In genomic region chr16:58454617-58455016, GRCm38 (mm10) we compare ENCODE assay signal across 8 mouse cellular contexts. TPM values are rescaled to one million over a fixed set of nuclear protein-coding genes. Genes with fewer than 3 reads are reported as not detected.
DNase-seq lines count a peak whose midpoint lies in the region; ATAC-seq and TF ChIP-seq lines count a peak whose summit lies in the region.

No protein-coding gene starts in this region.

- H3K4me3 ChIP-seq in heart, embryonic 10.5 days: no peak overlapping the region
- no peak overlapping the region for H3K4me3 ChIP-seq in lung, embryonic 16.5 days (ENCODE audit: low read length)
- H3K4me3 ChIP-seq in small intestine, adult 2 months (ENCODE audit: low read depth, low read length): no peak overlapping the region

- no peak for TF ChIP-seq POLR2A in small intestine, adult 2 months (IDR thresholded peaks at IDR 0.05; ENCODE audit: low read depth, low read length)

- H3K9me3 ChIP-seq in heart, embryonic 10.5 days: no peaks in the 10 kb centered on the region
- no peaks in the 10 kb centered on the region for H3K9me3 ChIP-seq in lung, embryonic 16.5 days (ENCODE audit: control insufficient read depth, low read length)

- H3K27me3 ChIP-seq in heart, embryonic 10.5 days (ENCODE audit: insufficient read depth, poor library complexity, severe bottlenecking): no peaks in the 10 kb centered on the region
- H3K27me3 ChIP-seq in lung, embryonic 16.5 days (ENCODE audit: control insufficient read depth, insufficient read depth, low read depth, low read length): no peaks in the 10 kb centered on the region
- no peaks in the 10 kb centered on the region; the same call in 1 of the 2 replicates for H3K27me3 ChIP-seq in small intestine, adult 2 months (ENCODE audit: control insufficient read depth, insufficient read depth, low read length)

- H3K36me3 ChIP-seq in heart, embryonic 10.5 days: peaks cover 44% of the 10 kb centered on the region
- H3K36me3 ChIP-seq in lung, embryonic 16.5 days (ENCODE audit: control insufficient read depth, insufficient read depth, low read length): peaks cover 14% of the 10 kb centered on the region
- H3K36me3 ChIP-seq in small intestine, adult 2 months (ENCODE audit: control insufficient read depth, insufficient read depth, low read length): no peaks in the 10 kb centered on the region

- no peak overlapping the region for H3K4me2 ChIP-seq in lung, embryonic 16.5 days (ENCODE audit: low read depth, low read length)

- peaks cover 22% of the 10 kb centered on the region for H3K4me1 ChIP-seq in heart, embryonic 10.5 days
- no peaks in the 10 kb centered on the region for H3K4me1 ChIP-seq in lung, embryonic 16.5 days (replicated peaks; ENCODE audit: control insufficient read depth, insufficient read depth, low read length)
- no peaks in the 10 kb centered on the region for H3K4me1 ChIP-seq in small intestine, adult 2 months (ENCODE audit: control insufficient read depth, insufficient read depth, insufficient read length, low read length)

- peak; percentile 93 for DNase-seq in heart, adult 11 months
- no peak for DNase-seq in heart, postnatal 25 days (ENCODE audit: low spot score)
- peak; percentile 76 for DNase-seq in embryo, embryonic 10 days (ENCODE audit: low spot score)
- DNase-seq in heart, embryonic 10.5 days (ENCODE audit: low spot score): peak; percentile 81
- DNase-seq in kidney, postnatal 10 days: peak; percentile 75

- 71% methylated on average over 8 of the region's 8 CpGs for WGBS in heart, embryonic 10.5 days
- WGBS in lung, embryonic 16.5 days: 50% methylated on average over 8 of the region's 8 CpGs
- 47% methylated on average over 8 of the region's 8 CpGs for WGBS in small intestine, adult 2 months

- peak overlapping the region; percentile 76 for H3K27ac ChIP-seq in heart, embryonic 10.5 days
- no peak overlapping the region for H3K27ac ChIP-seq in lung, embryonic 16.5 days (ENCODE audit: low read length)
- H3K27ac ChIP-seq in small intestine, adult 2 months (ENCODE audit: insufficient read depth, low read depth, low read length): no peak overlapping the region

- no peak overlapping the region for H3K9ac ChIP-seq in lung, embryonic 16.5 days (ENCODE audit: low read length)

- intact Hi-C loops in heart, postnatal 25 days (cut with DNase I): loop anchor here (2.0 to 5.0 kb wide), 4 partner anchors 42 to 298 kb away; no protein-coding TSS in a partner anchor

- peak; percentile 99 for TF ChIP-seq CTCF in small intestine, adult 2 months (IDR thresholded peaks at IDR 0.05; ENCODE audit: extremely low read depth, insufficient read length, insufficient replicate concordance, low read depth, low read length)

- peak; percentile 93 for ATAC-seq in activated CD4-positive, CD25-positive, alpha-beta regulatory T cell, adult 4 months
- peak; percentile 56; the same call in 1 of the 2 replicates for ATAC-seq in lung, embryonic 16.5 days (ENCODE audit: low read depth)

RNA-seq across cellular contexts. Expression of gene Dcbld2, which starts 46.4 kb away (rescaled TPM):
- total RNA-seq in heart, postnatal 25 days (2021): 10 to 100 TPM; 17.8 to 19.2 TPM
- under 1 TPM; 0.24 to 0.32 TPM for polyA plus RNA-seq in activated CD4-positive, CD25-positive, alpha-beta regulatory T cell, adult 4 months (2017; shearing (Covaris generic))
- polyA plus RNA-seq in heart, embryonic 10.5 days (2016; fragmentation: Nextera tagmentation; extraction: Ambion mirVana): 12.2 and 13.2 TPM in 2 replicates
- polyA plus RNA-seq in lung, embryonic 16.5 days (2015; fragmentation: Nextera tagmentation; extraction: Ambion mirVana): 6.2 and 7.0 TPM in 2 replicates
- polyA plus RNA-seq in small intestine, adult 2 months (2012; rRNA removed): 2.6 and 2.7 TPM in 2 replicates
